Mouse (Mus musculus): ENCODE results near the gene Lrsam1. TPM values are rescaled to one million over a fixed set of nuclear protein-coding genes. Genes with fewer than 3 reads are reported as not detected.

Gene Lrsam1
- polyA plus RNA-seq, 1 experiment from 2014 or later, result 29.3 TPM

GRCm38 (mm10) chr2:32914362-32914761, 47.1 kb downstream of the Lrsam1 start:
- CTCF ChIA-PET, result interaction anchor here (1.1 to 2.8 kb wide), 3 partner anchors 14 to 55 kb away, joined by 3 to 18 read pairs (median 8); no protein-coding TSS in a partner anchor
- POLR2A ChIA-PET, result interaction anchor here (0.9 to 1.4 kb wide), 2 partner anchors 14 to 17 kb away, joined by 3 read pairs; no protein-coding TSS in a partner anchor
- TF ChIP-seq CTCF (IDR thresholded peaks at IDR 0.05), result no peak
- H3K27me3 ChIP-seq, result no peaks in the 10 kb centered on the region
- in situ Hi-C loops (cut with MboI; ENCODE audit: low pct_unique_long_range_greater_than_20kb), result loop anchor here (5.0 kb wide), 1 partner anchor 47 kb away; no protein-coding TSS in a partner anchor
- ATAC-seq (peak; percentile 17), DNase-seq (ENCODE audit: low read depth, low spot score) (no peak)

DNA sequence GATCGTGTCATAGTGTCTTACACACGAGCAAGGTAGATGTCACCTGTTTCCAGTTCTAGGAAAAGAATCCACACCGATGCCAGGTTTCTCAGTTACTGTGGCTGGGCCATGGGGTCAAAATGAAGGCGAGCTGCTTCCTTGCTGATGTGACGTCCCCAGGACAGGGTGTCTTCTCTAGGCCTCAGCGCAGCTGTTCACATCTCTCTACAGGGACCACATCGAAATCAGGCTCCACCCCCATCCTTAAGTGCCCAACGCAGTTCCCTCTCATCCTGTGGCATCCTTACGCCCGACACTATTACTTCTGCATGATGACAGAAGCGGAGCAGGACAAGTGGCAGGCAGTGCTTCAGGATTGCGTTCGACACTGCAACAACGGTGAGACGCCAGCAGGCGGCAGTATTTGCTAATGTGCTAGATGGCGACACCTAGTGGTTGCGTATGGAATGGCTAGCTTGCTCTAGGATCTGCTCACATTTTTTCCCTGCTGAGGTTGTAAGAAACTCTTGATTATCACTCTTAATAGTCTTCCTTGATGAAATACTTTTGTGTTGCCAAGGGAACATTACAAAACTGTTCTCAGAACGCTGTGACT, 49.1 kb downstream of the Lrsam1 start:
- no peak for ATAC-seq
- in situ Hi-C loops (cut with MboI; ENCODE audit: low pct_unique_long_range_greater_than_20kb), result loop anchor here (5.0 kb wide), 1 partner anchor 45 kb away; no protein-coding TSS in a partner anchor
- ChIA-PET POLR2A (interaction anchor here (0.7 to 2.2 kb wide), 5 partner anchors 15 to 198 kb away, joined by 3 to 6 read pairs (median 4); no protein-coding TSS in a partner anchor), CTCF (interaction anchor here (0.7 to 3.6 kb wide), 13 partner anchors 10 to 47 kb away, joined by 3 to 21 read pairs (median 5); partner anchors contain the start of gene Fam129b)
- H3K27me3 ChIP-seq, result no peaks in the 10 kb centered on the region
- TF ChIP-seq CTCF (IDR thresholded peaks at IDR 0.05), result no peak
- no peak for DNase-seq (ENCODE audit: low read depth, low spot score)

DNA sequence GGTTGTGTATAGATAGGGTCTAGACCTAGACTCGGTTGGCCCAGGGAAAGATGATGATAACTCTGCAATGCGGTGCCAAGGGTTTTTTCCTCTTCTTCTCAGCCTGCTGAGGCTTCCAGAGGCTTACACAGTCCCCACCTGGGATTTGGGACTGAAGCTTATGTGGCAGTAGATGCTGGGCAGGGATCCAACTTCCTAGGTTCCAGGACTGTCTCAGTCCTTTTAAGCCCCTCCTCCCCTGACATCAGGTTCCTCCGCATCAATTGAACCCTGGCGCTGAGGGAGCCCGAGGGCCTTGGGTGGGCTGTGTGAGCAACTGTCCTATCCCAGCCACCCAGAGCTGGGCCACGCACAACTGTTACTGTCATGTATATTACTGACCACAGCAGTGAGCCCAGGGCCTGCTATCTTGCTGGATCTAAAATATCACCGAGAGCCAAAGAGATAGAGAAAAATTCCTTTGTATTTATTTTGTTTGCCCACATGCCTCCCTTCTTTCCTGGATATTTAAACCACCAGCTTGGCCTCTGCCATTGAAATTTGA, 49.7 kb downstream of the Lrsam1 start:
- TF ChIP-seq CTCF (IDR thresholded peaks at IDR 0.05), result no peak
- CTCF ChIA-PET, result interaction anchor here (0.8 to 3.6 kb wide), 8 partner anchors 10 to 47 kb away, joined by 3 to 21 read pairs (median 6); no protein-coding TSS in a partner anchor
- ATAC-seq (no peak), DNase-seq (ENCODE audit: low read depth, low spot score) (no peak)
- in situ Hi-C loops (cut with MboI; ENCODE audit: low pct_unique_long_range_greater_than_20kb), result loop anchor here (5.0 kb wide), 1 partner anchor 44 kb away; no protein-coding TSS in a partner anchor
- POLR2A ChIA-PET, result interaction anchor here (0.9 to 2.2 kb wide), 3 partner anchors 14 to 32 kb away, joined by 3 to 5 read pairs (median 4); no protein-coding TSS in a partner anchor
- H3K27me3 ChIP-seq, result no peaks in the 10 kb centered on the region

GRCm38 (mm10) chr2:32908796-32909195, 52.6 kb downstream of the Lrsam1 start:
- CTCF ChIA-PET, result interaction anchor here (3.6 kb wide), 1 partner anchor 20 kb away, joined by 13 read pairs; no protein-coding TSS in a partner anchor
- no peak for ATAC-seq
- in situ Hi-C loops (cut with MboI; ENCODE audit: low pct_unique_long_range_greater_than_20kb), result no loop called here
- H3K27me3 ChIP-seq, result no peaks in the 10 kb centered on the region
- POLR2A ChIA-PET, result no interaction called here
- DNase-seq (ENCODE audit: low read depth, low spot score), result no peak
- TF ChIP-seq CTCF (IDR thresholded peaks at IDR 0.05), result no peak

GRCm38 (mm10) chr2:32908272-32908671, 53.1 kb downstream of the Lrsam1 start:
- DNase-seq (ENCODE audit: low read depth, low spot score), result no peak
- in situ Hi-C loops (cut with MboI; ENCODE audit: low pct_unique_long_range_greater_than_20kb), result no loop called here
- H3K27me3 ChIP-seq, result no peaks in the 10 kb centered on the region
- CTCF ChIA-PET, result no interaction called here
- TF ChIP-seq CTCF (IDR thresholded peaks at IDR 0.05), result no peak
- POLR2A ChIA-PET, result no interaction called here
- ATAC-seq, result no peak

- H3K27me3 ChIP-seq, result no peaks in the 10 kb centered on the region
- no peak for TF ChIP-seq CTCF (IDR thresholded peaks at IDR 0.05)
- CTCF ChIA-PET, result no interaction called here
- ATAC-seq (no peak), DNase-seq (ENCODE audit: low read depth, low spot score) (no peak)
- POLR2A ChIA-PET, result no interaction called here
- in situ Hi-C loops (cut with MboI; ENCODE audit: low pct_unique_long_range_greater_than_20kb), result no loop called here
Measured at GRCm38 (mm10) chr2:32907442-32907841, 54.0 kb downstream of the Lrsam1 start.

DNA sequence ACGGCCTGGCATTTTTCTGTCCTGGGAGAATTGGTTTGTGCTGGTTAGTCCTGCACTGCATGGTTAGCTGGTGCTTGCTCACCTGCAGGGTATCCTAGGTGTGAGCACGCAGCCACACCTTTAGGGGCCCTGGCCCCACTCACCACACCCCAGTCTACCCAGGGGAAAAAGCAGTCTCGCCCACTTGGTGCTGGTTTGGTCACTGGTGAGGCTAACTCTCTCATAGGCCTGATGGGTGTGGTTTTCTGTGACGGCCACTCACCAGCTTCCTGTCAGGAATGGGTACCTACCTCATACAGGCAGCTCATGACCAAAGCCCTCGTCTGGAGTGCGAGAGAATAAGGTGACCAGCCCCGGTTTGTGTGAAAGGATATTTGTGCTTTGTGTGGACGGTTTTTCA, 56.1 kb downstream of the Lrsam1 start:
- in situ Hi-C loops (cut with MboI; ENCODE audit: low pct_unique_long_range_greater_than_20kb), result no loop called here
- CTCF ChIA-PET, result interaction anchor here (1.7 to 1.9 kb wide), 2 partner anchors 22 to 27 kb away, joined by 3 to 8 read pairs; no protein-coding TSS in a partner anchor
- H3K27me3 ChIP-seq, result no peaks in the 10 kb centered on the region
- ATAC-seq, result no peak
- TF ChIP-seq CTCF (IDR thresholded peaks at IDR 0.05), result no peak
- POLR2A ChIA-PET, result interaction anchor here (1.0 kb wide), 1 partner anchor 9 kb away, joined by 3 read pairs; no protein-coding TSS in a partner anchor
- DNase-seq (ENCODE audit: low read depth, low spot score), result no peak

GRCm38 (mm10) chr2:32904637-32905036, 56.8 kb downstream of the Lrsam1 start:
- TF ChIP-seq CTCF (IDR thresholded peaks at IDR 0.05), result no peak
- no peaks in the 10 kb centered on the region for H3K27me3 ChIP-seq
- ChIA-PET CTCF (interaction anchor here (1.7 to 1.9 kb wide), 2 partner anchors 23 to 26 kb away, joined by 3 to 8 read pairs; no protein-coding TSS in a partner anchor), POLR2A (interaction anchor here (0.5 to 1.0 kb wide), 2 partner anchors 8 to 1850 kb away, joined by 3 read pairs; no protein-coding TSS in a partner anchor)
- ATAC-seq (no peak), DNase-seq (ENCODE audit: low read depth, low spot score) (no peak)
- in situ Hi-C loops (cut with MboI; ENCODE audit: low pct_unique_long_range_greater_than_20kb), result no loop called here

GRCm38 (mm10) chr2:32903470-32903869, 57.9 kb downstream of the Lrsam1 start:
- ATAC-seq, result peak; percentile 13
- in situ Hi-C loops (cut with MboI; ENCODE audit: low pct_unique_long_range_greater_than_20kb), result no loop called here
- no peaks in the 10 kb centered on the region for H3K27me3 ChIP-seq
- no peak for DNase-seq (ENCODE audit: low read depth, low spot score)
- TF ChIP-seq CTCF (IDR thresholded peaks at IDR 0.05), result no peak
- CTCF ChIA-PET, result no interaction called here
- POLR2A ChIA-PET, result no interaction called here

DNA sequence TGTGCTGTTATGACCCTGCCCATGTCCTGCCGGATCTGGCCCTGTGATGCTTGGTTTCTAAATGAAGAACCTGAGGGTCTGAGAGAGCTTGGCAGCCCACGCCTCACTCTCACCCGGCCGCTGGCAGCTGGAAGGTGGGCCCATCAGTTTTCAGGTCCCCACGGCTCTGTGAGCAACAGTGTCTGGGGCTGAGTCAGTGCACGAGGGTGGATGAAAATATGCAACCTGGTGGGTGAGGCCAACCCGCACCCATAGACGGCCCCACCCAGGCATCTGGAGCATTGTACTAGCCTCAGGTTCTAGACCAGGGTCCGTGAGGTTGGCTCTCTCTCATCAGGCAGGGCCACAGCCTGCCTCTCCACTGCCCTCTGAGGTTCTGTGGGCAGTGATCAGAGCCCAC, 59.3 kb downstream of the Lrsam1 start:
- DNase-seq (ENCODE audit: low read depth, low spot score) (no peak), ATAC-seq (no peak)
- no peaks in the 10 kb centered on the region for H3K27me3 ChIP-seq
- TF ChIP-seq CTCF (IDR thresholded peaks at IDR 0.05), result no peak
- ChIA-PET CTCF (interaction anchor here (1.4 kb wide), 1 partner anchor 10 kb away, joined by 4 read pairs; no protein-coding TSS in a partner anchor), POLR2A (interaction anchor here (0.7 kb wide), 1 partner anchor 120 kb away, joined by 4 read pairs; no protein-coding TSS in a partner anchor)
- in situ Hi-C loops (cut with MboI; ENCODE audit: low pct_unique_long_range_greater_than_20kb), result no loop called here
